Mouse (Mus musculus) thymus, postnatal 25 days (tissue): ENCODE measurements around the gene Snapc4.
A peak's percentile ranks its signal among the peaks of the same experiment; 100 is the strongest.
"Not testable (repeated sequence)": the region's sequence is repeated elsewhere in the genome, so short reads cannot be mapped to it uniquely, and the experiment has no call there.

Experiments
- DNase-seq: peaks from one replicate; pipeline ENCODE4 v3.0.0; 2022

Snapc4 gene

DNA sequence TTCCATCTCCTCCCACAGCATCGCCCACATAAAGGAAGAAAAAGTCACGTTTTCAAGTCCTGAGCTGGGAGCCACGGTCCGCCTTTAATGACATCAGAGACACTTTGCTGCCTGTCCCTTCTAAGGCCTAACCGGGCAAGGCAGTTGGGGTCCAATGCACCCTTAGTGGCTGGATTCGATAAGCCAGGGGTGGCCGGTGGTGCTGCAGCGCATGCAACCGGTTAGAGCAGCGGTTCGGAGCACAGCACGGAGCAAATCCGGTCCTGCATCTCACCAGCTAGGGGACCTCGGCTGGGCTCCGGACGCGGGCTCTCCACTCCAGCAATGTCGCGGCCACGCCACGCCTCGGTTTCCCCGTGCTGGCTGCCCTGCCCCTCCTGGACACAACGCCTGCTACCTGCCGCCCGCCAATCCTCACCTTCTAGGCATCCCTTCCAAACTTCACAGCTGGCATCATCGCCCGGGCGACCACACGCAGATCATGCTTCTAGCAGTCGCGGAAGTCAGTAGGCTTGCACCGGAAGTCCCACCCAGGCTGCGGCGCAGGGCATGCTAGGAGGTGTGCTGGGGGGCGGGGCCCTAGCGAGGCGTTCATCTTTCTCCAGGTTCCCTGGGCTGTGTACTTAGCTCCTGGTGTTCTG is at the start of gene Snapc4:
Gene Snapc4, minus strand, starts transcription at position 523 of the 641 bp plus-strand sequence.
- DNase-seq: peak; percentile 85

DNA sequence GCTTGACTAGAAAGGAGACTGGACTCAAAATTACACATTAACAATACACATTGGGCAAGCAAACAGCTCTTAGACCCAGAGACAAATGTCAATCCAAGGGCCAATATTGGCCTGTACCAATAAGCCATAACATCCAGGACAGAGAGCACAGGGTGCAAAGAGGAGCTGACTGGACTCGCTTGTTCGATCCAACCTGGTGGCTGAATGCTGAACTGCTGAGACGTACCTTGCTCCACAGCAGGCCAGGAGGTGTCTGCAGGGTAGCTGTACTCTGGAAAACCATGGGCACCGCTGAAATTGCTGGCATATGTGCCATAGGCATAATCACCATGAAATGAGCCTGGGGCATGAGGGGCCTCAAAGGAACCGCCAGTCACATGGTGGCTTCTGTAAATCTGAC is 49.4 kb upstream of the Snapc4 start:
- no peak for DNase-seq

DNA sequence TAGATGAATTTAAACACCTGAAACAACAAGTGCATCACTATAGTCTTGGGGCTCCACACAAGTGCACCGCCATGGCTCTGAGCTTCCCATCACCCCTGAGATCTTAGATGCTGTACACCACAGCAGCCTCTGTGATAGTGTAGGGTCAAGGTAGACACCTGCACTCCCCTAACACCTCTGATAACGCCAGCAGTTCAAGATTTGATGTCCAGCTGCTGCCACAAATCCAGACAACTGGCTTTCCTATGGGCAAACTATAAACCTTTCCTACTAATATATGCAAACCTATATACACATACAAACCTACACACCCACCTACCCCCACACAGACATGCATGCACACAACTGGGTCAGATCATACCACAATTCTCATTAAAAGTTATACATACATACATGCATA is 44.1 kb upstream of the Snapc4 start:
- DNase-seq: no peak

DNA sequence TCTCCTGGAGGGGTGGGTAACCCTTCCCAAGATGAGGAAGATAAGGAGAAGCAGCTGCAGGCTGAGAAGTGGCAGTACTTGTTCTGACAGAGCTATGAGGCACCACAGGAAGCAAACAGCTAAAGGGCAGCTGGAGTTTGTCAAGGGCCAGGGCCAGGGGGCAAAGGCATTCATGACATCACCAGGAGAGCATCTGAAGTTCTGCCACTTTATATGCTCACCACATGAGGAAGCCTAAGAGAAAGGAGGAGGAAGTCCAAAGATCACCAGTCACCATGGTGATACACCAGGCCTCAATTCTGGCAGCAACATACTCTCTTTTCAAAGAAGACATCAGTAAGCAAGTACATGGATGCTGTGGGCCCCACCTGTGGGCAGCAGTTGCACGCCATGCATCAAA is 42.6 kb upstream of the Snapc4 start:
- no peak for DNase-seq

DNA sequence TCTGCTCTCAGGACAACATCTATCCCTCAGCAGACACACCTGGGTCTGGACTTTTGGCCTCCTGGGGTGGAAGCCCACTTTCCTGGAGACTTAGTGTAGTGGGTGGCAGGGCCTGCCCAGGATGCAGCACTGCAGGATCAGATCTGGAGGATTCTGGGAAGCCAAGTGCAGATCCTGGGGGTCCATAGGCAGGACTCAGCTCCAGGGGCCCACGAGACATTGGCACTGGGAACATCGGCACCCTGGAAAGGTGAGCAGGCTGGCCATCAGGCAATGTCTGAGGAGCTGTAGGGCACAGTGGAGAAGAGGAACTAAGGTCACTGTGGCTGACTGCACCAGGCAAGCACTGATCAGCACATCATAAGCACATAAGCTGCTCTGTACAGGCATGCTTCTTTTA is 41.5 kb upstream of the Snapc4 start:
- no peak for DNase-seq

DNA sequence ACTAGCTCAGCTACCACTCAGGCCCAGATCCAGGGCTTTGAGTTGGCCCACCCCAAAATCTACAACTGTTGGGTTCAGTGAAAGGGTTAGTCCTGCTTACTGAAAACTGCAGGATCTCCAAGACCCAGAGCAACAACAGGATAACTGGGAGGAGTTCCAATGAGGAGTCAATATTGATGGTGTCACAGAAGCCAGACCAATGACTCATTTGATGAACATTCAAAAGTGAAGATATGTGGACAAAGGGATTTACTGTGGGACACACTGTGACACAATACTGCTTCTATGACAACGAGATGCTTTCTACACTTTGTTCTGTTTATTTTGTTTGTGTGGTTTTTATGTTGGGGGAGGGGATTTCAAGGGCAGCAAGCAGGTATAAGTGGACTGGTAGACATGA is 37.7 kb upstream of the Snapc4 start:
- no peak for DNase-seq

DNA sequence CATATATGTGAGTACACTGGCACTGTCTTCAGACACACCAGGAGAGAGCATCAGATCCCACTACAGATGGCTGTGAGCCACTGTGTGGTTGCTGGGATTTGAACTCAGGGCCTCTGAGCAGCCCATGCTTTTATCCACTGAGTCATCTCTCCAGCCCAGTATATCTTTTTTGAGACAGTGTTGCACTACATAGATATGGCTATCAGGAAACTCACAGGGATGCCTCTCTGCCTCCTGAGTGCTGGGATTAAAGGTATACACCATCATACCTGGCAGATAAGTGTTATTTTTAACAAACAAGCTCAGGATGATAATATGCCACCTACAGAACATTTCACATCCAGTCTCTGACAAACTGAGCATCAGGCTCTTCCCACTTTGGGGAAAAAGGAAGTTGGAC is 36.6 kb upstream of the Snapc4 start:
- no peak for DNase-seq

DNA sequence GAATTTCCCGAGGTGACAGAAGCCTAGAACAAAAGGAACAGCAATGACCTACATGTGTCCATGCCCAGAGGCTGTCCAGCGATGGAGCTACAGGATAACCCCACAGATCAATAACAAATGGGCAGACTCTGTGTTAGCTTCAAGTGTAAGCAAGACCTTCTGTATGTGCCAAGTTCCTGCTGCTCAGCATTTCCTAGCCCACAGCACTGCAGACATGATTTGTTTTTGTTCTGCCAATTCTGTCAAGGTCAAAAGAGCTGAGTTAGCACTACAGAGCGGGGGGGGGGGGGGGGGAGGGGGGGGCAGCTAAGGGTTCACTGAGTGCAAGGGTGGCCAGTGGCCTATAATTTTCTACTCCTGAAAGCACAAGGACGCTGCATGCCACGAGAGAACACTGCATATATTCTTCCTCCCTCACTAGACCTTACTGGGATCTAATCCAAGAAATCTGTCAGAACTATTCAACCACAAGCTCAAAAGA is 30.5 kb upstream of the Snapc4 start:
- no peak for DNase-seq

DNA sequence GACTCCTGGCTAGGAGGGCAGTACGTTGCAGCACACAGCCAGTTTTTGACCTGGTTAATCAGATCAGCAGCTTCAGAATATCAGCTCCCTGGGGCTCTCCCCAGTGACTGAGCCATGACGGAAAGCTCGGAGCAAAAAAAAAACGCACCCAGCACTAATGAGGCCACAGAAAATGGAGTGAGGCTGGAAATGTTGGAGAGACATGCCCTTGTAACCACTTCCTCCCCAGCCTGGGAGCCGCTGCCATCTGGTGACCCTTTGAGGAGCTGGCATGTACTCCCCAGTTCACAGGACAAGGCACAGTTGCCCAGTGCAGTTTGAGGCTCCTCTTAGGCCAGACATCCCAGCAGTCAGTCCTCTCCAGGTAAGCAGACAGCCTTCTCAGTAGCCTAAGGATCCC is 29.6 kb upstream of the Snapc4 start:
- DNase-seq: peak; percentile 17

DNA sequence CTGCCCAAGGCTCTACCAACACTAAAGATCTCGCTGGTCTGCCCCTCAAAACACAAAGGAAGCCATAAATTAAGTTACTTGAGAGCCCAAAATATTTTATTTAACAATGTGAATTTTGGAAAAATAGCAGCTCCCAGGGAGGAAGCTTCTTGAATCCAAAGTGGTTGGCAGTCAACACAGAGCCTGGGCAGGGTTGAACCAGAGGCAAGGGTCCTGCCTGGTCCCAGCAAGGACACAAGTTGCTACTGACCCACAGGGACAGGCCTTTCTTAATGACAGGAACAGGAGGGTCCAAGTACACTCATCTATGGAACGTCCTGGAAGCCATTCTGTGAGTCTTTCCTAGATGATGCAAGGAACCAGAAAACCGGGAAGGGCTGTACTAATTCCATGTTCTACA is 28.9 kb upstream of the Snapc4 start:
- no peak for DNase-seq

DNA sequence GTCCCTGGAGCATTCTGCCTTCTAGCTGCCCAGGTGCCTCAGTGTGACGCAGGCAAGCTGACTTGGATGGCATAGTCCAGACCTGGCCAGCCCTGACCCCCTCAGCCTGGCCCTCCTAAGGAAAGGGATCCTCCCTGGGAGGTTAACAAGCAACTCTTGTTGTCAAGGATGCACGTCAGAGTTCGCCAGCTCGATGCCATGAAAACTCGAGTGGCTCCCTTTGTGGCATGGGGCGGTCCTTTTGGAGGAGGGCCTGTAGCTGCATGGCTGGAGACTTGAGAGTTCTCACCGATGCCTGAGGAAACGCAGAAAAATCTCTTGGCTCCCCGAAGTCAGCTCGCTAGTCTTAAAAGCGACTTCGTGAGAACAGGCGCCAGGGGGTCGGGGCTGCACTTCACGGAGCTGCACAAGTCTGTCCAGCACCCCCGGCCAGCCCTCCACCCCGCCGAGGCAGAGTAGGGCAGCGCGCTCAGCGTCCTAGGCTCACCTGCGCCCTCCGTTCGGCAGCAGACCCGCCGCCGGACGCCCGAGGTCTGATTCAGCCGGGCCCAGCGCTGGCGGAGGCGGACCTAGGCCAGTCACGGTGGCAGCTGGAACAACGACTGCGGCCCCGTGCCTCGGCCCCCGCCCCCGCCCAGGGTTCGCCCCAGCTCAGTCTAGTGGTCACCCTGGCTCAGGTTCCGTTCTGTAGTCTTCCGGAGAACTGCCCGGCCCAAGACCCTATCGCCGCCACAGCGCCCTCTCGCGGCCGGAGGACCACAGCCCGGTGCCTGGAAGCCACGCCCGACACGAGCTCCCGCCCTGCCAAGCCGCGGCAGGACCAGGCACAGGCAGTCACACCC is 28.3 kb upstream of the Snapc4 start, which contains the start of gene Inpp5e:
Gene Inpp5e, minus strand, starts transcription at position 689 of the 842 bp plus-strand sequence.
- DNase-seq: peak; percentile 97

DNA sequence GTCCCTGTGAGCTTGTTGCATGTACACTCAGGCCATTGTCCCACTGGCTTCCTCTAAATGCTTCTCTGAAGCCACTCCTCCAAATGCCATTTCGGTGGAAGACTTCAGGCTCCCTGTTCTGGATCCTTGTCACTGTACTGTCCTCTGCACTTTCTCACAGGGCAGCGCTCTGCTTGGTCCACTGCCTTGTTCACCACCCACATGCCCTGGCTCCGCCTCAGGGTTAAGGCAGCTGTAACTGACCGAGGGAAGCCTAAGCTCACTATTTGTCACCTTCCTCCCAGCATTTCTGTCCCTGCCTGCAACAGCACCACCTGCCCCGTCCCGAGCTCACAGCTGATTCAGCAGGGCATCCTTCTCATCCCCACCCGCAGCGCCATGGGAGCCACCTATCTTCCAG is 22.9 kb upstream of the Snapc4 start:
- DNase-seq: no peak

DNA sequence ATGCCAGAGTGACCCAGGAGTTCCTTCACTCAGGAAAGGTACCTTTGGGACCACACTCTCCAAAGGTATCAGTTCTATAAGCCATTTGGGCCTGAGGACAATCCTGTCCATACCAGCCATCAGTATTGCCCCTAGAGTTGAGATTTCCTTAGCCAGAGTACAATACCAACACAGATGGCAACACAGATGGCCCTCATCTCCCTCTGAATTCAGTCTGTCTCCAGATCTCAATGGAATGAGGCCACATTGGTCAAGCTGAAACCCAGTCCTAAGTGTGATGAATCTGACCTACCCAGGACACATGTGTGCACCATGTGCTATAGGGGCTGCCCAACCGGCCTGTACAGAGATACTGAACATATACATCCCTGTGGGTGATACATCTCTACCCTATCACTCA is 21.8 kb upstream of the Snapc4 start:
- DNase-seq: no peak

DNA sequence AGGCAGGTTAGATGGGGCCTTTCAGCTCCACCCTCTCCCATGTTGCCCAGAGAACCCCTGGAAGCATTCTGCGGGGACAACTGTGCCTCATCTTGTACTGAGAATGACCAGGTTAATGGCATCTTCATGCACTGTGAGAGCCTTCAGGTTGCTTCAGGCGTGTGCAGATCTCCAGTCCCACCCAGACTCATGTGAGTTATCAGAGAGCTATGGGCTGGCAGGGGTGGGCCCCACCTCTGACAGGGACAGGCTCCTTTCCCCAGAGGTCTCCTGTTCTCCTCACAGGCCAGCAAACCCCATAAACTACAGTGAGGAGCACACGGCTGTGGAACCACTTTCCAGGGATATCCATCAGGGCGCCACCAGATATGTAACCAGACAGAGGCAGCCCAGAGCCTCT is 20.6 kb upstream of the Snapc4 start:
- no peak for DNase-seq

DNA sequence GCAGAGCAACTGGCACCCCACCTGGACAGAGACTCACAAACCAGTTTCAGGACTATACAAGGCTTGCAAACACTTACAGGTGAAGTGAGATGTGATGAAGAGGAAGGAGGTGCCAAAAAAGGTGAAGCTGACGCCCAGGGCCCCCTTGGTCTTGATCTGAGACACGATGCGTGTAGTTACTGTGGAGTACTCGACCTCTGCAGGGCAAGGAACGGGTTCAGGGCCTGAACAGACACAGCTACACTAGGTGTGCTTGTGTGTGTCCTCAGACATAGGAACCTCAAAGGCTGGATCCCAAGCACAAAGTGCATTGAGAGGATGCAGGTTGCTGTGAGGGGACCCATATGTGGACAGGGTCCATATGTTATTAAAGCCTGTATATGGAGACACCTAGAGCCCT is 19.8 kb upstream of the Snapc4 start:
- no peak for DNase-seq

DNA sequence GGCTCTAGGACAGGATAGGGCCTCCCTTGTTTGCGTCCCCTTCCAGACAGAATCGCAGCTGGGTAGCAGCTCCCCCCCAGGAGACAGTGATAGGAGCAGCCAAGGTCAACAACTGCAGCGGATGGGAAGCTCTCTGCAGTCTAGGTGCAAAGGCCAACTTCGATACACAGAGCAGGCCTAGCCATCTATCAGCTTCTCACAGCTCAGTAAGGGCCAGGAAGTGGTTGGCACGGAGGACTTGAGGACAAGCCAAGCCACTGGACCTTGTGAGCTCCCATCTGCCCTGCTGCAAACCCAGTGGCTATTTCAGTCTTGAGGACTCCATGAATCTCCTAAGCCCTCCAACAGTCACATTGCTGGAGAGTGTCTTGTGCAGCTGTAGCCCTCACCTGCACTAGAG is 19.2 kb upstream of the Snapc4 start:
- no peak for DNase-seq

DNA sequence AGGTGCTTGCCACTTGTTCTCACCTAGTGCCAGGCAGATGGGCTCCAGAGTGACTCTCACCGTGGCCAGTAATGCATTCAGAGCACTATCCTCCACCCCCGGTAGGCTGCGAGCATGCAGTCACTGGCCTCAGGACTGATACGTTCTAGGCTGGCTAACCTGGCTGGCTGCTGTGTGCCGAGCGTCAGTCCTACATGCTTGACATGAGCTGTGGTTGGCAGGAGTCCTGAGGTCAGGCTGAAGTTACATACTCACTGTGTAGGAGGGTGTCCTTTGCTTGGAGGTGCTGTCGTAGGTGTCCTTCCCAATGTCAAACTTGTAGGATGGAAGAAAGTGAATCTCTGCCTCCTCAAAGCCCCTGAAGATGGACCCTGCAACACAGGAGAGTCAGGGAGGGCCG is 18.5 kb upstream of the Snapc4 start:
- DNase-seq: no peak

DNA sequence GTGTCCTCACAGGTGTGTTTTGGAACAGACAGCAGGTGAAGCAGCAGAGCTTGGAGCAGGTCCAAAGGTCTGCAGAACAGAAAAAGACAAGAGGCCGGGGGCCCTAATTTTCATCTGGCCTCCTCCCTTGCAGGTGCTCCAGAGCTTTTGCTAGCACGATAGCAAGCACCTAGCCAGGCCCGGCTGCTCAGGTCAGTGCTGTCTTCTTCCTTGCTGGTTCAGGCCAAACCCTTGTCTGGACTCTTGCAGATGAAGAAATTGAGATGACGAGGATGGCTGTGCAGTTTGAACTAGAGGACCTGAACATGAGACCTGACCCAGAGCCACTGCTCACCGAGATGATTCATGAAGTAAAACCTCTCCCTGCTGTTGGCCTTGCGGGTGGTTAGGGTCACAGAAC is 11.2 kb upstream of the Snapc4 start:
- no peak for DNase-seq

DNA sequence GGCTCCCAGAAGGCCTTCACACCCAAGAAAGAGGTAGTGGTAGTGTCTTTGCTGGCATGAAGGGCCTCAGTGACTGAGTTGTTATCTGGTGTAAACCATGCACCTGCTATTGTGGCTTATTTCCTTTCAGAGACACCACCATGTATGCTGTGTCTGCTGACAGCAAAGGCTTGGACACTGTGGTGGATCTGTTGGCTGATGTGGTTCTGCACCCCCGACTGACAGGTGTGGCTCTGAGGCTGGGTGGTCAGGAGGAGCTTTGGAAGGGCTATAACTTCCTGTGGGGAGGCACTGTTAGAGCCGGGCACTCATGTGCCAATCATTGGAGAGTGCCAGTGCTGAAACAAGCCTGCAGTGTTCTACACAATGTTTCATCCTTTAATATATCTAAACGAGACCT is 10.5 kb upstream of the Snapc4 start:
- DNase-seq: no peak

DNA sequence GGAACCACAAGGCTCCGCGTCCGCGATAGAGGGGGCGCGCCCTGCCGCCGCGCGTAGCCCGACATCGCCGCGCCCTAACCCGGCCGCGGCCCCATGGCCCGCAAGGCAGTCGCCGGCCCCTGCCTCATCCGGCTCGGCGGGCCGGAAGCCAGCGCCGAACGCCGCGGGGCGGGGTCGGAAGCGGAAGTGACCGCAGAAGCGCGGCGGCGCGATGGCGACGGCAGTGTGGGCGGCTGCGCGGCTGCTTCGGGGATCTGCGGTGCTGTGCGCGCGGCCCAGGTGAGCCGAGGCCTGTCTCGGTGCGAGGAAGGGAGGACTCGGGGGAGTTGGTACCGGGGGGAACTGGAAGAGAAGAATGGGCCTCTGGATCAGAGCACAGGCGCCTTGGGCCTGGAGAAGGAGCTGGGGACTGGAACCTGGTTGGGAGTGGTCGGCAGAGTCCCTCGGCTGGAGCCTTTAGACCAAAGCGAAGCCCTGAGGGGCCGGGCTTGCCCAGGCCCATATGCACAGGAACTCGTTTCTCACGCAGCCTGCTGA is 8.8 kb upstream of the Snapc4 start, which contains the start of the genes Entr1 and Pmpca:
Gene Entr1, minus strand, starts transcription at position 163 of the 537 bp plus-strand sequence.
Gene Pmpca, plus strand, starts transcription at position 186 of the 537 bp plus-strand sequence.
- peak; percentile 88 for DNase-seq

DNA sequence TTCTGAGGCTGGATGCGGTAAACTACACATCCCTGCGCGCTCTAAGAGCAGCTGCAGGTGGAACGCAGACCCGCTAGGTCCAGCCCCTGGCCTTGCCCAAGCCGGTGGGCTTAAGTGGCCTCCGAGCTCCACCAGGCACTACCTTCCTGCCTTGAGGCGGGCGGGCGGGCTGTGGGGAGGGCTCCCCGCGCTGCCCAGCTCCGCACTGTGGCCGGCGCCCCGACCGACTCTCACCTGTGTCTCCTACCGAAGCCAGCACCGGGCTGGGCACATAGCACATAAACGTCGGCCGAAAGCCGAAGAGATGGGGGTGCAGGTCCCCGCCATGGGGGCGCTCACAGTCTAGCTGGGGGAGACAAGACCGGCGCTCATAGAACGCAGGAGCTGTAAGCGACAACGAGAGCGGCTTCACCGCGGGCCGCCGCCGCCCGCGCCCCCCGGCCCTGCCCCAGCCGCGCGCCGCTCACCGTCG is 8.3 kb upstream of the Snapc4 start:
- no peak for DNase-seq

DNA sequence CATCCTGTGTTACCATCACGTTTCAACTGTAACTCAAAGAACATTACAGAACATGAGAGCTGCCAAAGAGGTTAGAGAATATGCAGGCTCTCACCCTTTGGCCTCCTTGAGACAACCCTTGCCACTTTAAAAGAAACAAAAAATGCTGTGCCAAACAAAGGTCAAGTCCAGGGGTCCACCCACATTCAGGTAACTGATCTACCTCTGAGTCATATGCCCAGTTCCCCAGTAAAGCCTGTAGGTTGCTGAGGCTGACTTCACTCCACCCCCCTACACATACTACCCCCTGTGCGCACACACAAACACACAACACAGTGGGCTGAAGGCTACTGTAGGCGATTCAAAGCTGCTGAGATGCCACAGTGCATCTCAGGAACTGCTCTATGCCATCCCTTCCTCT is 7.3 kb upstream of the Snapc4 start:
- no peak for DNase-seq

DNA sequence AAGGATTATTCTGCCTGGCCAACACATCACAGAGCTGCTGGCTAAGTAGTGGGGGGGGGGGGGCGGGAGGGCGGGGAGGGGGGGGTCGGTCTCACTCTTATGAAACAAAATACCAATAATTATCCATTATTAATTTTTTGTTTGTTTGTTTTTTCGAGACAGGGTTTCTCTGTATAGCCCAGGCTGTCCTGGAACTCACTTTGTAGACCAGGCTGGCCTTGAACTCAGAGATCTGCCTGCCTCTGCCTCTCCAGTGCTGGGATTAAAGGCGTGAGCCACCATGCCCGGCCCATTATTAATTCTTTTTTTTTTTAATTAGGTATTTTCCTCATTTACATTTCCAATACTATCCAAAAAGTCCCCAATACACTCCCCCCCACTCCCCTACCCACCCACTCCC is 418 bp upstream of the Snapc4 start:
- not testable (repeated sequence) for DNase-seq

DNA sequence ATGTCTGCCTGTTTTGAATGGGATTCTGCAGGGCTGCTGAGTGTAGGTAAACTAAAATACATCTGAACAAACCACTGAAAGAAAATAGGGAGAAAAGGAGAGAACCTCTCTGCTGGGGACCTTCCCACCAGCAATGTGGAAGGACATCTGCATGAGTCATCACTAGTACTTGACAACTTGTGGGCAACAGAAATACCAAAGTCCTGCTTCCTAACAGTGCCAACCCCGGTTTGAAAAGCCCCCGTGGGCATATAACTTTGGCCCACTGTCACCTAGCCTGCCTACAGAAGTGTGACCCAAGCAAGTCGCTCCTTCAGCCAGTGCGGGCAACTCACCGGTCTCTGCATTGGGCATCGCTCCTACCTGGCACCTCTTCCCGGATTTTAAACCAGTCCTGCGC is 8.1 kb downstream of the Snapc4 start:
- DNase-seq: no peak
